Mouse (Mus musculus): ENCODE data around the gene Ptk6. TPM values are rescaled to one million over a fixed set of nuclear protein-coding genes. Genes with fewer than 3 reads are reported as not detected.

Gene Ptk6
- total and polyA plus RNA-seq, 2 experiments from 2014 or later: not detected

DNA sequence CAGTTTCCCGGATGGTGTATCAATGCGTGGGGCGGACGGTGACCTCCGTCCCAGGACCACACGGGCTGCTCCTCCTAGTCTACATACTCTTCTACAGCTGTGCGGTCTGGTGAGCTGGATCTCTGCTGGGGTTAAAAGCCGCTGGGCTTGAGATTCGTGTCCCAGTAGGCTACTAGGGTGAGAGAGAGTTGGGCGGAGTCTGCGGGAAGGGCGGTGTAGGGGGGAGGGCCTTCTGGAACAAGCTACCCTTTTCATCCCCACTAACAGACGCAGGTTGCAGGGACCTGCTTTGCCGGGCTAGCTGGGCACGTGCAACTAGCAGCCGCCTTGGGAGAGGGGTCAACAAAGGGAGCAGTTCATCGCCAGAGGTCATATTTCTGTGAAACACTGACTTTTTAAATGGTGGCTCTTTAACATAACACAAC is 10.4 kb upstream of the Ptk6 start, which contains the start of gene Srms:
Gene Srms, minus strand, starts transcription at position 165 of the 425 bp plus-strand sequence.
- Histone ChIP-seq H3K9ac (replicated peaks; ENCODE audit: low read length, poor library complexity, severe bottlenecking) (0 out of 2 replicates have a peak within 1 kb of the TSS, but pooled peaks have one; percentile 4), H3K27ac (ENCODE audit: low read depth, low read length) (no peak within 1 kb of the TSS), H3K4me1 (ENCODE audit: insufficient read depth, low read length) (no peaks in the 10 kb centered on the region), H3K4me3 (ENCODE audit: low read depth, low read length) (peak within 1 kb of the TSS; percentile 27), H3K9me3 (ENCODE audit: low read length) (no peaks in the 10 kb centered on the region), H3K27me3 (ENCODE audit: insufficient read depth, low read length) (peaks cover 26% of the 10 kb centered on the region), H3K4me2 (ENCODE audit: low read depth, low read length, poor library complexity, severe bottlenecking) (peak within 1 kb of the TSS; percentile 49), H3K36me3 (ENCODE audit: insufficient read depth, low read length) (no peaks in the 10 kb centered on the region)
- 3% methylated on average over 17 of the region's 17 CpGs for WGBS
- no peak for TF ChIP-seq CTCF (IDR thresholded peaks at IDR 0.05)
- DNase-seq (ENCODE audit: low spot score): no peak
- no peak for ATAC-seq (ENCODE audit: low FRiP score)

- Histone ChIP-seq H3K4me1 (ENCODE audit: insufficient read depth, low read length) (no peaks in the 10 kb centered on the region), H3K9me3 (ENCODE audit: low read length) (no peaks in the 10 kb centered on the region), H3K27me3 (ENCODE audit: insufficient read depth, low read length) (peaks cover 26% of the 10 kb centered on the region), H3K4me2 (ENCODE audit: low read depth, low read length, poor library complexity, severe bottlenecking) (peak overlapping the region; percentile 49), H3K4me3 (ENCODE audit: low read depth, low read length) (peak overlapping the region; percentile 27), H3K27ac (ENCODE audit: low read depth, low read length) (no peak overlapping the region), H3K36me3 (ENCODE audit: insufficient read depth, low read length) (no peaks in the 10 kb centered on the region), H3K9ac (replicated peaks; ENCODE audit: low read length, poor library complexity, severe bottlenecking) (0 out of 2 replicates have a peak overlapping the region, but pooled peaks have one; percentile 4)
- WGBS: 2% methylated on average over 34 of the region's 34 CpGs
- ATAC-seq (ENCODE audit: low FRiP score) (no peak), DNase-seq (ENCODE audit: low spot score) (no peak)
- no peak for TF ChIP-seq CTCF (IDR thresholded peaks at IDR 0.05)
Observed at GRCm38 (mm10) chr2:181212389-181213020, 9.9 kb upstream of the Ptk6 start.

- Histone ChIP-seq H3K4me3 (ENCODE audit: low read depth, low read length) (no peak overlapping the region), H3K27me3 (ENCODE audit: insufficient read depth, low read length) (no peaks in the 10 kb centered on the region), H3K4me2 (ENCODE audit: low read depth, low read length, poor library complexity, severe bottlenecking) (no peak overlapping the region), H3K36me3 (ENCODE audit: insufficient read depth, low read length) (no peaks in the 10 kb centered on the region), H3K4me1 (ENCODE audit: insufficient read depth, low read length) (no peaks in the 10 kb centered on the region), H3K27ac (ENCODE audit: low read depth, low read length) (no peak overlapping the region), H3K9me3 (ENCODE audit: low read length) (no peaks in the 10 kb centered on the region), H3K9ac (replicated peaks; ENCODE audit: low read length, poor library complexity, severe bottlenecking) (no peak overlapping the region)
- DNase-seq (ENCODE audit: low spot score) (no peak), ATAC-seq (ENCODE audit: low FRiP score) (no peak)
- TF ChIP-seq CTCF (IDR thresholded peaks at IDR 0.05): no peak
- 82% methylated on average over 9 of the region's 9 CpGs for WGBS
Observed at GRCm38 (mm10) chr2:181206118-181206517, 3.5 kb upstream of the Ptk6 start.

GRCm38 (mm10) chr2:181205678-181206077 is 3.1 kb upstream of the Ptk6 start:
- H3K9me3 ChIP-seq (ENCODE audit: low read length): no peaks in the 10 kb centered on the region
- no peak overlapping the region for H3K27ac ChIP-seq (ENCODE audit: low read depth, low read length)
- H3K4me1 ChIP-seq (ENCODE audit: insufficient read depth, low read length): no peaks in the 10 kb centered on the region
- H3K9ac ChIP-seq (replicated peaks; ENCODE audit: low read length, poor library complexity, severe bottlenecking): no peak overlapping the region
- no peak for TF ChIP-seq CTCF (IDR thresholded peaks at IDR 0.05)
- H3K4me2 ChIP-seq (ENCODE audit: low read depth, low read length, poor library complexity, severe bottlenecking): no peak overlapping the region
- ATAC-seq (ENCODE audit: low FRiP score): no peak
- no peaks in the 10 kb centered on the region for H3K27me3 ChIP-seq (ENCODE audit: insufficient read depth, low read length)
- no peaks in the 10 kb centered on the region for H3K36me3 ChIP-seq (ENCODE audit: insufficient read depth, low read length)
- WGBS: 90% methylated on average over 5 of the region's 5 CpGs
- no peak for DNase-seq (ENCODE audit: low spot score)
- no peak overlapping the region for H3K4me3 ChIP-seq (ENCODE audit: low read depth, low read length)

GRCm38 (mm10) chr2:181202886-181203285 is 297 bp upstream of the Ptk6 start:
- WGBS: 87% methylated on average over 6 of the region's 6 CpGs
- no peak for DNase-seq (ENCODE audit: low spot score)
- ATAC-seq (ENCODE audit: low FRiP score): no peak
- no peak overlapping the region for H3K4me3 ChIP-seq (ENCODE audit: low read depth, low read length)
- no peaks in the 10 kb centered on the region for H3K36me3 ChIP-seq (ENCODE audit: insufficient read depth, low read length)
- H3K9me3 ChIP-seq (ENCODE audit: low read length): no peaks in the 10 kb centered on the region
- no peak overlapping the region for H3K4me2 ChIP-seq (ENCODE audit: low read depth, low read length, poor library complexity, severe bottlenecking)
- no peak overlapping the region for H3K27ac ChIP-seq (ENCODE audit: low read depth, low read length)
- no peaks in the 10 kb centered on the region for H3K4me1 ChIP-seq (ENCODE audit: insufficient read depth, low read length)
- TF ChIP-seq CTCF (IDR thresholded peaks at IDR 0.05): no peak
- no peaks in the 10 kb centered on the region for H3K27me3 ChIP-seq (ENCODE audit: insufficient read depth, low read length)
- no peak overlapping the region for H3K9ac ChIP-seq (replicated peaks; ENCODE audit: low read length, poor library complexity, severe bottlenecking)

DNA sequence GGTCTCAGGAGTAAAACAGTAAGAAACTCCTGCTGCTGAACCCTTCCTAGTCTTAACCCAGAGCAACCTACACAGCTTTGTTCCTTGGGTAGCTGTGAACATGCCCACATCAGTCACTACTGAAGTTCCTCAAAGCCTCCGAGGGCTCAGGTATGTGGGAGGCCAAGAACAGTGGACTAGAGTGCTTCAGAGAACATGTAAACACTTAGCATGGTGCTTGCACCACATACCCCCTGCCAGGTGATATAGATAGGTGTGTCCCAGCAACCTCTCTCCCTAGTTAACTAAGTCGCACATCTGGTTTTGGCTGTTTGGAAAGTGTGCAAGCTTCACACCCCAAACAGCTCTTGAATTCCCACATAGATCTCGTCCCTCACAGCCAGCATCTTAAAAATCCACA is 983 bp downstream of the Ptk6 start:
- Histone ChIP-seq H3K27ac (ENCODE audit: low read depth, low read length) (no peak overlapping the region), H3K4me1 (ENCODE audit: insufficient read depth, low read length) (no peaks in the 10 kb centered on the region)

More for the DNA sequence above, 983 bp downstream of the Ptk6 start:
- Histone ChIP-seq H3K36me3 (ENCODE audit: insufficient read depth, low read length) (no peaks in the 10 kb centered on the region), H3K4me3 (ENCODE audit: low read depth, low read length) (no peak overlapping the region), H3K27me3 (ENCODE audit: insufficient read depth, low read length) (no peaks in the 10 kb centered on the region), H3K9me3 (ENCODE audit: low read length) (no peaks in the 10 kb centered on the region), H3K4me2 (ENCODE audit: low read depth, low read length, poor library complexity, severe bottlenecking) (no peak overlapping the region), H3K9ac (replicated peaks; ENCODE audit: low read length, poor library complexity, severe bottlenecking) (no peak overlapping the region)
- TF ChIP-seq CTCF (IDR thresholded peaks at IDR 0.05): no peak
- WGBS: 78% methylated on average over 3 of the region's 3 CpGs
- ATAC-seq (ENCODE audit: low FRiP score) (no peak), DNase-seq (ENCODE audit: low spot score) (no peak)
